Mouse (Mus musculus) intestine, embryonic 14.5 days (tissue): Measurements from ENCODE around the gene Prkra. TPM values are rescaled to one million over a fixed set of nuclear protein-coding genes. Genes with fewer than 3 reads are reported as not detected.

ENCODE experiments used
- ATAC-seq: fragments of 200-750 bp; cut with Nextera tagmentation; replicated peaks from 2 replicates; pipeline ENCODE4 v1.8.0; 2017; ENCODE audit warnings: low read depth, moderate number of reproducible peaks, moderate TSS enrichment, moderate library complexity; ENCODE audit not compliant: low FRiP score, low TSS enrichment
- DNase-seq: peaks from one replicate; pipeline ENCODE4 v3.0.0-alpha.2; 2018; ENCODE audit warnings: low spot score
- H3K27ac ChIP-seq: fragments of 300-500 bp; sonication (generic); 2 replicates; pipeline ENCODE4 v1.5.1; 2014; ENCODE audit warnings: low read depth, mild to moderate bottlenecking, control low read depth
- H3K27me3 ChIP-seq: fragments of 300-500 bp; sonication (generic); replicated peaks from 2 replicates; pipeline ENCODE4 v1.6.1; 2014; ENCODE audit warnings: low read length, control low read depth; ENCODE audit not compliant: control insufficient read depth, insufficient read depth
- H3K36me3 ChIP-seq: fragments of 300-500 bp; sonication (generic); 2 replicates; pipeline ENCODE4 v1.6.1; 2014; ENCODE audit warnings: low read length, control low read depth; ENCODE audit not compliant: control insufficient read depth, insufficient read depth
- H3K4me1 ChIP-seq: fragments of 300-500 bp; sonication (generic); replicated peaks from 2 replicates; pipeline ENCODE4 v1.6.1; 2014; ENCODE audit warnings: low read length, control low read depth, mixed read lengths; ENCODE audit not compliant: control insufficient read depth, insufficient read depth
- H3K4me2 ChIP-seq: fragments of 300-500 bp; sonication (generic); 2 replicates; pipeline ENCODE4 v1.6.1; 2014; ENCODE audit warnings: low read length
- H3K4me3 ChIP-seq: fragments of 300-500 bp; sonication (generic); 2 replicates; pipeline ENCODE4 v1.5.1; 2014; ENCODE audit warnings: low read depth, low read length, control low read depth, mixed read lengths
- H3K9ac ChIP-seq: fragments of 300-500 bp; sonication (generic); 2 replicates; pipeline ENCODE4 v1.6.1; 2014; ENCODE audit warnings: mild to moderate bottlenecking, low read length
- H3K9me3 ChIP-seq: fragments of 300-500 bp; sonication (generic); 2 replicates; pipeline ENCODE4 v1.6.1; 2016; ENCODE audit warnings: low read length, control low read depth; ENCODE audit not compliant: control insufficient read depth
- WGBS: fragments of 180-500 bp; shearing (Covaris S2); extraction: QIAGEN DNeasy Blood & Tissue Kit; methylation state at CpG from one replicate; pipeline ENCODE4 v1.1.7; 2014; 5-methylcytosine and 5-hydroxymethylcytosine counted together
- polyA plus RNA-seq: library from polyadenylated mRNA; unstranded; fragments of >200 nt; fragmentation: Nextera tagmentation; extraction: Ambion mirVana; gene quantifications from 2 replicates; pipeline ENCODE4 v1.2.1, GENCODE M21; 2014

Gene Prkra
- polyA plus RNA-seq, 1 experiment from 2014 or later: 52.5 TPM

- no peaks in the 10 kb centered on the region for H3K4me1 ChIP-seq
- no peaks in the 10 kb centered on the region for H3K27me3 ChIP-seq
- ATAC-seq (no peak), DNase-seq (no peak)
- H3K9ac ChIP-seq: no peak overlapping the region
- no peaks in the 10 kb centered on the region for H3K9me3 ChIP-seq
- no peak overlapping the region for H3K4me3 ChIP-seq
- WGBS: 94% methylated on average over 13 of the region's 13 CpGs
- no peak overlapping the region for H3K27ac ChIP-seq
- H3K4me2 ChIP-seq: no peak overlapping the region
- 0 out of 2 replicates have a peak, but pooled peaks cover 4% of the 10 kb centered on the region for H3K36me3 ChIP-seq
These were observed 62.7 kb downstream of the Prkra start for GRCm38 (mm10) chr2:76585090-76585489.

Other genes starting within 250 kb of the Prkra start
- 8.9 and 10.9 TPM in 2 replicates for gene Osbpl6, start 241.5 kb downstream of the Prkra start, polyA plus RNA-seq
- 0.58 TPM in 1 of 2 replicates, not detected in the other for gene Pjvk, start 461 bp upstream of the Prkra start, polyA plus RNA-seq
- 57.6 and 57.9 TPM in 2 replicates for gene Fkbp7, start 25.1 kb upstream of the Prkra start, polyA plus RNA-seq
- 6.8 and 10.1 TPM in 2 replicates for gene Plekha3, start 27.3 kb upstream of the Prkra start, polyA plus RNA-seq